In the genomic region with DNA sequence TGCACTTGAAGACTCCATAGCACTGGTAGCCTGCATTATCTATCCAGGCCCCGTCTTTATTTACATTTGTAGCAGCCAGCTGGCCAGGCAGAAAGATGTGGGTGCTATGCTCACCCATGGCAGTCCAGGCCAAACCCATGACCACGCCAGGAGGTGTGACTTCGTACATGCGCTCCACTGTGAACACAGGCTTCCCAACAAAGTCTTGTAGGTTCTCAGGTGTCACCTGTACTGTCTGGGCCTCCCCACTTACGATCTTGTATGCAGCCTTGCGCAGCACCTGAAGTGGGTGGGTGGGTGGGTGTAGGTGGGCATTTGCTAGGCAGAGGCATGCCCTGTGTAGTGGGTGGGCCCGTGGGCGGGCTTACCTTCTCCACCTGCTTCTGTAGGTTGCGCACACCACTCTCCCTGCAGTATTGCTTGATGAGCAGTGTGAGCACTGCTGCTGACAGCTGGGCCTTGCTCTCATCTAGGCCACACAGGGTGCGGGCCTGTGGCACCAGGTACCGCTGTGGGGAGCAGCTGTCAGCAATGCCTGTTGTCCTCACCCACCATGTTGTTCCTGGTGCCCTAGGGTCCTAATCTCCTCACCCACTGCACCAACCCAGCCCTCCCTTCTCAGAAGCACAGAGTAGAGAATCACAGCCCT, we compare ENCODE assay signal across 8 mouse cellular contexts. TPM values are rescaled to one million over a fixed set of nuclear protein-coding genes. Genes with fewer than 3 reads are reported as not detected.
DNase-seq lines count a peak whose midpoint lies in the region; ATAC-seq and TF ChIP-seq lines count a peak whose summit lies in the region.

No protein-coding gene starts in this region.

- peak overlapping the region; percentile 96; the same call in 1 of the 2 replicates for H3K27ac ChIP-seq in forebrain, embryonic 10.5 days
- H3K27ac ChIP-seq in forebrain, embryonic 16.5 days (ENCODE audit: low read length), result no peak overlapping the region
- H3K27ac ChIP-seq in ES-Bruce4 (ENCODE audit: insufficient read depth, low read length), result no peak overlapping the region
- H3K27ac ChIP-seq in hindbrain, embryonic 10.5 days, result no peak overlapping the region
- no peak overlapping the region for H3K27ac ChIP-seq in liver, embryonic 14.5 days

- peaks cover 65% of the 10 kb centered on the region for H3K36me3 ChIP-seq in forebrain, embryonic 10.5 days (replicated peaks)
- peaks cover 26% of the 10 kb centered on the region for H3K36me3 ChIP-seq in forebrain, embryonic 16.5 days (ENCODE audit: control insufficient read depth, insufficient read depth)
- H3K36me3 ChIP-seq in ES-Bruce4 (ENCODE audit: control insufficient read depth, insufficient read depth, low read length, poor library complexity, severe bottlenecking), result peaks cover 45% of the 10 kb centered on the region
- H3K36me3 ChIP-seq in hindbrain, embryonic 10.5 days, result peaks cover 64% of the 10 kb centered on the region
- H3K36me3 ChIP-seq in liver, embryonic 14.5 days (replicated peaks; ENCODE audit: control insufficient read depth, insufficient read depth, low read depth), result peaks cover 49% of the 10 kb centered on the region

- WGBS in forebrain, embryonic 10.5 days, result 90% methylated on average over 11 of the region's 11 CpGs
- WGBS in forebrain, embryonic 16.5 days, result 88% methylated on average over 11 of the region's 11 CpGs
- WGBS in hindbrain, embryonic 10.5 days, result 93% methylated on average over 11 of the region's 11 CpGs
- 67% methylated on average over 11 of the region's 11 CpGs for WGBS in liver, embryonic 14.5 days (ENCODE audit: insufficient replicate concordance)

- peaks cover 42% of the 10 kb centered on the region for H3K4me1 ChIP-seq in forebrain, embryonic 10.5 days
- H3K4me1 ChIP-seq in forebrain, embryonic 16.5 days (replicated peaks; ENCODE audit: control insufficient read depth, insufficient read depth, low read length), result peaks cover 22% of the 10 kb centered on the region
- peaks cover 2% of the 10 kb centered on the region for H3K4me1 ChIP-seq in ES-Bruce4 (ENCODE audit: control insufficient read depth, insufficient read depth, low read length)
- H3K4me1 ChIP-seq in hindbrain, embryonic 10.5 days (replicated peaks), result peaks cover 51% of the 10 kb centered on the region
- peaks cover 18 to 27% of the 10 kb centered on the region in 2 experiments for H3K4me1 ChIP-seq in liver, embryonic 14.5 days (replicated peaks; ENCODE audit: control insufficient read depth in 2 of 2, insufficient read depth in 2 of 2, low read length in 1 of 2)

- TF ChIP-seq EP300 in ES-Bruce4 (IDR thresholded peaks at IDR 0.05; ENCODE audit: insufficient read depth, low read depth, low read length), result no peak
- TF ChIP-seq EP300 in liver, embryonic 14.5 days (IDR thresholded peaks at IDR 0.05; ENCODE audit: low read depth), result no peak

- H3K9me3 ChIP-seq in forebrain, embryonic 10.5 days, result no peaks in the 10 kb centered on the region
- H3K9me3 ChIP-seq in forebrain, embryonic 16.5 days (ENCODE audit: control insufficient read depth, low read length), result no peaks in the 10 kb centered on the region
- H3K9me3 ChIP-seq in ES-Bruce4 (replicated peaks; ENCODE audit: control insufficient read depth, insufficient read depth, low read length, poor library complexity, severe bottlenecking), result no peaks in the 10 kb centered on the region
- H3K9me3 ChIP-seq in hindbrain, embryonic 10.5 days, result no peaks in the 10 kb centered on the region
- no peaks in the 10 kb centered on the region for H3K9me3 ChIP-seq in liver, embryonic 14.5 days (ENCODE audit: control insufficient read depth, low read length)

- H3K4me2 ChIP-seq in forebrain, embryonic 16.5 days (ENCODE audit: low read length), result no peak overlapping the region
- H3K4me2 ChIP-seq in liver, embryonic 14.5 days (ENCODE audit: low read depth), result peak overlapping the region; percentile 95

- no peak overlapping the region for H3K9ac ChIP-seq in forebrain, embryonic 16.5 days (replicated peaks; ENCODE audit: low read depth, low read length)
- H3K9ac ChIP-seq in ES-Bruce4 (ENCODE audit: low read depth, poor library complexity, severe bottlenecking), result 0 out of 2 replicates have a peak overlapping the region, but pooled peaks have one; percentile 90
- peak overlapping the region; percentile 91 for H3K9ac ChIP-seq in liver, embryonic 14.5 days (replicated peaks)

- H3K27me3 ChIP-seq in forebrain, embryonic 10.5 days (ENCODE audit: poor library complexity, severe bottlenecking), result no peaks in the 10 kb centered on the region
- no peaks in the 10 kb centered on the region for H3K27me3 ChIP-seq in forebrain, embryonic 16.5 days (replicated peaks; ENCODE audit: control insufficient read depth, insufficient read depth, low read length)
- no peaks in the 10 kb centered on the region for H3K27me3 ChIP-seq in ES-Bruce4 (ENCODE audit: control insufficient read depth, insufficient read depth, low read length, poor library complexity, severe bottlenecking)
- H3K27me3 ChIP-seq in hindbrain, embryonic 10.5 days (ENCODE audit: insufficient read depth, poor library complexity, severe bottlenecking), result no peaks in the 10 kb centered on the region
- H3K27me3 ChIP-seq in liver, embryonic 14.5 days (ENCODE audit: control insufficient read depth, insufficient read depth, low read length), result no peaks in the 10 kb centered on the region

- no peak for DNase-seq in forebrain, embryonic 10.5 days (ENCODE audit: extremely low spot score, low spot score)
- DNase-seq in hindbrain, embryonic 10.5 days (ENCODE audit: low spot score), result no peak
- DNase-seq in liver, embryonic 14.5 days (ENCODE audit: low read depth in 3 of 3, low spot score in 3 of 3), result no peak
- DNase-seq in frontal cortex, postnatal 25 days (ENCODE audit: low spot score in 2 of 2), result no peak
- DNase-seq in thymus, postnatal 14 days, result no peak
- DNase-seq in kidney, postnatal 36 days, result no peak

- no peak for ATAC-seq in forebrain, embryonic 16.5 days
- no peak for ATAC-seq in liver, embryonic 14.5 days (ENCODE audit: insufficient read depth)

- TF ChIP-seq CTCF in ES-Bruce4 (IDR thresholded peaks at IDR 0.05; ENCODE audit: low read depth, low read length), result no peak
- no peak for TF ChIP-seq CTCF in liver, embryonic 14.5 days (IDR thresholded peaks at IDR 0.05; ENCODE audit: low read depth)

- peak overlapping the region; percentile 83 for H3K4me3 ChIP-seq in forebrain, embryonic 10.5 days
- H3K4me3 ChIP-seq in forebrain, embryonic 16.5 days (replicated peaks; ENCODE audit: low read length), result no peak overlapping the region
- no peak overlapping the region for H3K4me3 ChIP-seq in ES-Bruce4 (ENCODE audit: low read depth, low read length)
- H3K4me3 ChIP-seq in hindbrain, embryonic 10.5 days, result peak overlapping the region; percentile 87
- peak overlapping the region in 1 of 2 experiments; percentile 79; a peak in 2 of 4 replicates for H3K4me3 ChIP-seq in liver, embryonic 14.5 days (ENCODE audit: insufficient read depth in 1 of 2, low read depth in 2 of 2, low read length in 2 of 2)

- TF ChIP-seq POLR2A in ES-Bruce4 (IDR thresholded peaks at IDR 0.05; ENCODE audit: insufficient read depth, low read length), result no peak

RNA-seq across cellular contexts. Expression of a gene that starts 2.0 kb away (rescaled TPM):
- 1,518 and 1,601 TPM in 2 replicates for polyA plus RNA-seq in forebrain, embryonic 10.5 days (2016; fragmentation: Nextera tagmentation; extraction: Ambion mirVana)
- 921 and 1,031 TPM in 2 replicates for polyA plus RNA-seq in forebrain, embryonic 16.5 days (2015; fragmentation: Nextera tagmentation; extraction: Ambion mirVana)
- polyA plus RNA-seq in ES-Bruce4 (2011; ENCODE audit: insufficient read depth, insufficient read length, low read depth, missing spikeins), result 704 and 766 TPM in 2 replicates
- polyA plus RNA-seq in hindbrain, embryonic 10.5 days (2016; fragmentation: Nextera tagmentation; extraction: Ambion mirVana), result 1,369 and 1,471 TPM in 2 replicates
- 1,839 and 1,886 TPM in 2 replicates for polyA plus RNA-seq in liver, embryonic 14.5 days (2012; rRNA removed)
- 1,322 and 1,328 TPM in 2 replicates for polyA plus RNA-seq in liver, embryonic 14.5 days (2014; fragmentation: Nextera tagmentation; extraction: Ambion mirVana)

RNA-seq across cellular contexts. Expression of a gene that starts 5.7 kb away (rescaled TPM):
- polyA plus RNA-seq in forebrain, embryonic 10.5 days (2016; fragmentation: Nextera tagmentation; extraction: Ambion mirVana), result 192 and 193 TPM in 2 replicates
- polyA plus RNA-seq in forebrain, embryonic 16.5 days (2015; fragmentation: Nextera tagmentation; extraction: Ambion mirVana), result 167 and 179 TPM in 2 replicates
- 105 and 131 TPM in 2 replicates for polyA plus RNA-seq in ES-Bruce4 (2011; ENCODE audit: insufficient read depth, insufficient read length, low read depth, missing spikeins)
- 197 and 220 TPM in 2 replicates for polyA plus RNA-seq in hindbrain, embryonic 10.5 days (2016; fragmentation: Nextera tagmentation; extraction: Ambion mirVana)
- 53.4 and 84.4 TPM in 2 replicates for polyA plus RNA-seq in liver, embryonic 14.5 days (2012; rRNA removed)
- polyA plus RNA-seq in liver, embryonic 14.5 days (2014; fragmentation: Nextera tagmentation; extraction: Ambion mirVana), result 183 and 186 TPM in 2 replicates

RNA-seq across cellular contexts. Expression of a gene that starts 11.4 kb away (rescaled TPM):
- 61.8 and 62.3 TPM in 2 replicates for polyA plus RNA-seq in forebrain, embryonic 10.5 days (2016; fragmentation: Nextera tagmentation; extraction: Ambion mirVana)
- 48.2 and 48.6 TPM in 2 replicates for polyA plus RNA-seq in forebrain, embryonic 16.5 days (2015; fragmentation: Nextera tagmentation; extraction: Ambion mirVana)
- polyA plus RNA-seq in ES-Bruce4 (2011; ENCODE audit: insufficient read depth, insufficient read length, low read depth, missing spikeins), result 60.3 and 62.1 TPM in 2 replicates
- polyA plus RNA-seq in hindbrain, embryonic 10.5 days (2016; fragmentation: Nextera tagmentation; extraction: Ambion mirVana), result 52.9 and 54.6 TPM in 2 replicates
- polyA plus RNA-seq in liver, embryonic 14.5 days (2012; rRNA removed), result 38.5 and 46.3 TPM in 2 replicates
- polyA plus RNA-seq in liver, embryonic 14.5 days (2014; fragmentation: Nextera tagmentation; extraction: Ambion mirVana), result 28.8 and 36.9 TPM in 2 replicates

RNA-seq across cellular contexts. Expression of a gene that starts 12.7 kb away (rescaled TPM):
- 0.53 and 0.81 TPM in 2 replicates for polyA plus RNA-seq in forebrain, embryonic 10.5 days (2016; fragmentation: Nextera tagmentation; extraction: Ambion mirVana)
- polyA plus RNA-seq in forebrain, embryonic 16.5 days (2015; fragmentation: Nextera tagmentation; extraction: Ambion mirVana), result 1.0 and 1.5 TPM in 2 replicates
- polyA plus RNA-seq in ES-Bruce4 (2011; ENCODE audit: insufficient read depth, insufficient read length, low read depth, missing spikeins), result 2.4 and 3.7 TPM in 2 replicates
- 0.66 and 0.95 TPM in 2 replicates for polyA plus RNA-seq in hindbrain, embryonic 10.5 days (2016; fragmentation: Nextera tagmentation; extraction: Ambion mirVana)
- 0.33 and 0.45 TPM in 2 replicates for polyA plus RNA-seq in liver, embryonic 14.5 days (2012; rRNA removed)
- polyA plus RNA-seq in liver, embryonic 14.5 days (2014; fragmentation: Nextera tagmentation; extraction: Ambion mirVana), result 0.39 and 0.54 TPM in 2 replicates

RNA-seq across cellular contexts. Expression of a gene that starts 30.6 kb away (rescaled TPM):
- polyA plus RNA-seq in forebrain, embryonic 10.5 days (2016; fragmentation: Nextera tagmentation; extraction: Ambion mirVana), result 160 and 172 TPM in 2 replicates
- 121 and 133 TPM in 2 replicates for polyA plus RNA-seq in forebrain, embryonic 16.5 days (2015; fragmentation: Nextera tagmentation; extraction: Ambion mirVana)
- polyA plus RNA-seq in ES-Bruce4 (2011; ENCODE audit: insufficient read depth, insufficient read length, low read depth, missing spikeins), result 99.4 and 111 TPM in 2 replicates
- 119 and 146 TPM in 2 replicates for polyA plus RNA-seq in hindbrain, embryonic 10.5 days (2016; fragmentation: Nextera tagmentation; extraction: Ambion mirVana)
- 26.5 and 47.3 TPM in 2 replicates for polyA plus RNA-seq in liver, embryonic 14.5 days (2012; rRNA removed)
- polyA plus RNA-seq in liver, embryonic 14.5 days (2014; fragmentation: Nextera tagmentation; extraction: Ambion mirVana), result 22.1 and 27.1 TPM in 2 replicates

Comparison
In these comparisons a context has a peak if more than half of its experiments do, and no peak if none do; other contexts are left out.
1. H3K4me3 ChIP-seq: peak in forebrain, embryonic 10.5 days (single experiment) and hindbrain, embryonic 10.5 days (single experiment); none in forebrain, embryonic 16.5 days (single experiment) and ES-Bruce4 (single experiment).